Mouse (Mus musculus) bone marrow, adult 2 months (tissue): Measurements from ENCODE around the gene Numbl.

Source experiments
- CTCF ChIP-seq: fragments of 200-500 bp; IDR thresholded peaks from 2 replicates; pipeline ENCODE4 v1.5.1; 2011; ENCODE audit warnings: low read length, control low read depth; ENCODE audit not compliant: control insufficient read depth, insufficient read depth
- POLR2A ChIP-seq: fragments of 200-500 bp; IDR thresholded peaks from 2 replicates; pipeline ENCODE4 v1.6.1; 2011; ENCODE audit warnings: low read depth, mild to moderate bottlenecking, control low read depth, low read length, borderline replicate concordance; ENCODE audit not compliant: control insufficient read depth

DNA sequence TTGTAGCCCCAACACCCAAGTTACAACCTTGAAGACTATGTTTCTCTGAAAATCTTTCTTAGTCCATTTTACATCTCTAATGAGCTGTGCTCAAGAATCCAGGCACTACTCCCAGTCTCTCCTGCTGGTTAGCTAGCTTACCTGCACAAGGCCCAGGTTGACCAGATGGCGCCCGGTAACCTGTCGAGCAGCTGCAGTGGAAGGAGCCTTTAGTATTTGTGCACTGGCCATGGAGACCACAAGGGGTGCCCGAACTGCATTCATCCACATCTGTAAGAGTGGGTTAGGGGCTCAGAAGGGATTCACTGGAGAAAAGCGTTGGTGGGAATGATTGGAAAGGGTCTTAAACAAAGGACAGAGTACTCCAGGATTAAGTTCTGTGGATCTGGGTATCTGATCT is 64.8 kb downstream of the Numbl start:
- TF ChIP-seq POLR2A = no peak
- TF ChIP-seq CTCF = no peak
